Mouse (Mus musculus): Measurements from ENCODE around the gene Tead1. TPM values are rescaled to one million over a fixed set of nuclear protein-coding genes. Genes with fewer than 3 reads are reported as not detected.
A peak's percentile ranks its signal among the peaks of the same experiment; 100 is the strongest.

The Tead1 gene
- polyA plus RNA-seq (2014; fragmentation: Nextera tagmentation; extraction: Ambion mirVana): 12.3 and 14.3 TPM in 2 replicates

DNA sequence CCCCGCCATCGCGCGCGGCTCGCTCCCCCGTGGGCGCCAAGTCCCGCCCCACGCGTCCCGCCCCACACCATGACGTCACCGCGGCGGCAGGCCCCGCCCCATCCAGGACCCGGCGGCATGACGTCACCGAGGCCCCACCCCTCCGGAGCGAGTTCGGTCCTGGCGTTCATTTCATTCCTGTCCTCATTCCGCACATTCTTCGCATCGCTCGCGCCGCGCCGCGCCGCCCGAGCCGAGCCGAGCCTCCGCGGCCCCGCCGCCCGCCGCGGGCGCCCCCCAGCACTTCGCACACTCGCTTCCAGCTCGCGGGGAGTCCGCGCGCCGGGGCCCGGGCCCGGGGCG, at the start of gene Tead1:
Tead1 (plus strand) TSS at position 148 of the 342 bp plus-strand sequence.
- peak; percentile 89 for ATAC-seq (ENCODE audit: low FRiP score)
- Histone ChIP-seq H3K4me1 (ENCODE audit: control insufficient read depth, insufficient read depth, low read length) (peaks cover 17% of the 10 kb centered on the region), H3K27ac (ENCODE audit: low read depth, low read length) (peak within 1 kb of the TSS; percentile 85), H3K4me3 (ENCODE audit: low read depth, low read length) (peak within 1 kb of the TSS; percentile 93), H3K36me3 (ENCODE audit: control insufficient read depth, insufficient read depth, low read length) (no peaks in the 10 kb centered on the region), H3K9me3 (ENCODE audit: control insufficient read depth, low read length) (no peaks in the 10 kb centered on the region), H3K4me2 (peak within 1 kb of the TSS; percentile 90), H3K27me3 (ENCODE audit: control insufficient read depth, insufficient read depth, low read length) (no peaks in the 10 kb centered on the region), H3K9ac (ENCODE audit: low read length) (peak within 1 kb of the TSS; percentile 95)
- peak; percentile 99 for DNase-seq (ENCODE audit: low spot score, missing footprints)
- WGBS: under 1% methylated on average over 54 of the region's 57 CpGs

DNA sequence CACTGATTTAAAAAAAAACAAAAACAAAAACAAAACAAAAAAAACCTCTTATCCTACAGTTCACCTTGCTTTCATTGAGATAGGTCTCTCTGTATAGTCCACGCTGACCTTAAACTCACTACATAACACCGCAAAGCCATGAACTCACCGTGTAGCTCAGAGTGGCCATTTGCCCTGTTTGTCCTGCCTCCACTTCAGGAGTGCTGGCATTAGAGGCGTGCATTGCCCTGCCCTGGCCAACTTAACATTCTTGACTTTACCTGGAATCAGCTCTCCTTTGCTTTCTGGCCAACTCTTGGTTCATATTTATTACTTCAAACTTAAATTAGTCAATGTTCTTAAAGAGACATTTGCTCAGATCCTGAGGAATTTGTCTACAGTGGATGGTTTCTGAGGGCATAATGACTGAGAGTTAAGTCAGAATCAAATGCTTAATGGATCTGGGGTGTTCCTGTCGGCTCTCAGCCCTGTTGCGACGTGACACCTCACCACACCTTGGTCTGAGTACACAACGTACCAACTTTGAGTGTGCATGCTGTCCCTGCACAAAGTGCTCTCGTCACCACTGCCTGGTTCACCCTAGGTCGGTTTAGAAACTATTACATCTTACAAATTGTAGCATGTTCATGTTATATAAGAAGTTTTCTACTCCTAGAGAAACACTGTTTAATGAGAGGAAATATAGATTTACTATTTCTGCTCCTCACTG, 44.5 kb upstream of the Tead1 start:
- no peak overlapping the region for H3K4me3 ChIP-seq (ENCODE audit: low read depth, low read length)
- H3K9ac ChIP-seq (ENCODE audit: low read length): no peak overlapping the region
- H3K27ac ChIP-seq (ENCODE audit: low read depth, low read length): no peak overlapping the region
- ATAC-seq (ENCODE audit: low FRiP score): no peak
- no peak overlapping the region for H3K4me2 ChIP-seq
- no peaks in the 10 kb centered on the region for H3K36me3 ChIP-seq (ENCODE audit: control insufficient read depth, insufficient read depth, low read length)
- H3K9me3 ChIP-seq (ENCODE audit: control insufficient read depth, low read length): no peaks in the 10 kb centered on the region
- WGBS: 90% methylated on average over 10 of the region's 10 CpGs
- no peak for DNase-seq (ENCODE audit: low spot score, missing footprints)
- H3K4me1 ChIP-seq (ENCODE audit: control insufficient read depth, insufficient read depth, low read length): no peaks in the 10 kb centered on the region
- no peaks in the 10 kb centered on the region for H3K27me3 ChIP-seq (ENCODE audit: control insufficient read depth, insufficient read depth, low read length)

DNA sequence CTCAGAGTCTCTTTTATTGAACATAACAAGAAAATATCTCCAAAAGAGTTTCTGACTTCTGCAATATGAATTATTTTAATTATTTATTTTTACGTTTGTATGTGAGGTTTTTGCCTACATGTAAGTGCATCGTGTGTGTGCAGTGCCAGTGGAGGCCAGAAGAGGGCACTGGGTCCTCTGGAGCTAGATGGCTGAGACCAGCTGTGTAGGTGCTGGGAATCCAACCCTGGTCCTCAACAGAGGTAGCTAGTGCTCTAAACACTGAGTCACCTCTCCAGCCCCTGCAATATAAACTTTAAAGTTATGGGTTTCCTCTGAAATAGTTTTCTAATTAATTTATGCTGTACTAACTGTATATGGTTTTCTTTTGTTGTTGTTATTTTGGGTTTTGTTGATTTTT, 43.2 kb upstream of the Tead1 start:
- Histone ChIP-seq H3K4me3 (ENCODE audit: low read depth, low read length) (no peak overlapping the region), H3K9me3 (ENCODE audit: control insufficient read depth, low read length) (no peaks in the 10 kb centered on the region), H3K27ac (ENCODE audit: low read depth, low read length) (no peak overlapping the region), H3K9ac (ENCODE audit: low read length) (no peak overlapping the region), H3K36me3 (ENCODE audit: control insufficient read depth, insufficient read depth, low read length) (no peaks in the 10 kb centered on the region), H3K27me3 (ENCODE audit: control insufficient read depth, insufficient read depth, low read length) (no peaks in the 10 kb centered on the region), H3K4me1 (ENCODE audit: control insufficient read depth, insufficient read depth, low read length) (no peaks in the 10 kb centered on the region), H3K4me2 (no peak overlapping the region)
- 95% methylated on average over 2 of the region's 2 CpGs for WGBS
- DNase-seq (ENCODE audit: low spot score, missing footprints): no peak
- ATAC-seq (ENCODE audit: low FRiP score): no peak

DNA sequence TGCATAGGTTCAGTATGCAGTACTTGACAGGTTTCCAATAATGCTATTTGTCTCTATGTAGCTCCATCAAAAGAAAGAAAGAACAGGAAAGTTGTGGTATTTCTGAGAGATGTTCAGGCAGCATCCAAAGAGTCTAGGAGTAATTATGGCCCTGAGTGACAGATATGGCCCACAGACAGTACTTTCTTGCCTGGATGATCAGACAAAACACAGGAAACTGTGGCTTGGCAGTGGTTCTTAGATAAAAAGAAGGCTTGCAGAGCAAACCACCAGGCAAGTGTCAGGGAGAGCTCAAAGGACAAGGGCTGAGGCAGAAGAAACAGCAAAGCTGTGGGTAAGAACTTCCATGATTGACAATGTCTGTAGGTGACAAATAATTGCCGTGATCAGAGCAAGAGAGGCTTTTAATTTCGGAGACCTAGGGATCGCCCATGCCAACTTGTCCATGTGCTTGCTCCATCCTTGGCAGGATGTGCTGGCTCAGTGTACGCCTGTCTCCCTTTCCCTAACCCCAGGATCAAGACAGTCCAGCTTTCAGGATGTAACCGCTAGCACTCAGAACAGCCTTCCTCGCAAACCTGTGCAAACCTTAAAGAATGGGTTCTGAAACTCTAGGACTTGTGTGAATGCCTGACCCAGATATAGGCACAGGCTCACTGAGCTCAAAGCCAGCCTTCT, 35.1 kb upstream of the Tead1 start:
- H3K9ac ChIP-seq (ENCODE audit: low read length): no peak overlapping the region
- H3K27ac ChIP-seq (ENCODE audit: low read depth, low read length): no peak overlapping the region
- peaks cover 3% of the 10 kb centered on the region; the same call in 1 of the 2 replicates for H3K4me1 ChIP-seq (ENCODE audit: control insufficient read depth, insufficient read depth, low read length)
- ATAC-seq (ENCODE audit: low FRiP score) (no peak), DNase-seq (ENCODE audit: low spot score, missing footprints) (no peak)
- no peak overlapping the region for H3K4me3 ChIP-seq (ENCODE audit: low read depth, low read length)
- no peaks in the 10 kb centered on the region for H3K36me3 ChIP-seq (ENCODE audit: control insufficient read depth, insufficient read depth, low read length)
- no peaks in the 10 kb centered on the region for H3K27me3 ChIP-seq (ENCODE audit: control insufficient read depth, insufficient read depth, low read length)
- H3K4me2 ChIP-seq: no peak overlapping the region
- no peaks in the 10 kb centered on the region for H3K9me3 ChIP-seq (ENCODE audit: control insufficient read depth, low read length)
- WGBS: 96% methylated on average over 6 of the region's 6 CpGs

DNA sequence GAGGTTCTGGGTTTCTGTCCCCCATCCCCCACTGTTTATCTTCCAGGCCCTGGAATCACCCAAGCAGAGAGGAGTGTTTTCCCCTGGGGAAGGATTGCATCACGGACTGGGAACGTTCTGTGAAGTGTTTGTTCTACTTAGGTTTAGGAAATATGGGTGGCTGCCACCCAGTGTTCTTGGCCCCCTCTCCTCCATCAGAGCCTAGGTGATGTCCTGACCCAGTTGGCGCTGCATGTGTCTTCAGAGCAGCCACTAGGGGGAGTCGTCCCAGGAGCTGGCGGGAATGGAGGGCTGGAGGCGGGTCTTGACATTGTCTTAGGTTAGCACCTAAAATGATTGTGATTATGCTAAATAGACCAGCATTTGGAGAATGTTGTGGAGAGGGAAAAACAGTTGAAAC, 34.4 kb upstream of the Tead1 start:
- H3K4me3 ChIP-seq (ENCODE audit: low read depth, low read length): no peak overlapping the region
- no peaks in the 10 kb centered on the region for H3K9me3 ChIP-seq (ENCODE audit: control insufficient read depth, low read length)
- no peaks in the 10 kb centered on the region for H3K27me3 ChIP-seq (ENCODE audit: control insufficient read depth, insufficient read depth, low read length)
- H3K9ac ChIP-seq (ENCODE audit: low read length): no peak overlapping the region
- no peak overlapping the region for H3K4me2 ChIP-seq
- WGBS: 88% methylated on average over 6 of the region's 6 CpGs
- DNase-seq (ENCODE audit: low spot score, missing footprints) (no peak), ATAC-seq (ENCODE audit: low FRiP score) (no peak)
- peaks cover 3% of the 10 kb centered on the region; the same call in 1 of the 2 replicates for H3K4me1 ChIP-seq (ENCODE audit: control insufficient read depth, insufficient read depth, low read length)
- no peak overlapping the region for H3K27ac ChIP-seq (ENCODE audit: low read depth, low read length)
- H3K36me3 ChIP-seq (ENCODE audit: control insufficient read depth, insufficient read depth, low read length): no peaks in the 10 kb centered on the region

DNA sequence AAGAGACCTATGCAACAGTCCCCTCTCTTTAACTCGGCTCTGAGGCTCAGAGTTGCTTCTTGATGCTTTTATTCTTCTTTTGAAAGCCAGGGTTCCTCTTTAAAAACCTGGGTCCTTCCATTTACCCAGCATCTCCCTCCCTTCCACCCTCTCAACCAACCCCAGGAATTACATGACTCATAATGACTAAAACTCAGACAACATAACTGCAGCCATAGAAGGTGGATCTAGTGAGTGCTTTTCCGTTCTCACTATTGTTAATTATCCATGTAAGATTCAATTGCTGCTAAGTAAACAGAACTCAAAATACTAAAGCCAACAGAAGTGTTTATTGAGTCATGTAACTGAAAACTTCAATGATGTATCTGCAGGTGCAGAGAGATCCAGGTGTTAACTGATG, 33.4 kb upstream of the Tead1 start:
- no peak for ATAC-seq (ENCODE audit: low FRiP score)
- Histone ChIP-seq H3K4me3 (ENCODE audit: low read depth, low read length) (no peak overlapping the region), H3K9me3 (ENCODE audit: control insufficient read depth, low read length) (no peaks in the 10 kb centered on the region), H3K27ac (ENCODE audit: low read depth, low read length) (no peak overlapping the region), H3K4me1 (ENCODE audit: control insufficient read depth, insufficient read depth, low read length) (peaks cover 3% of the 10 kb centered on the region; the same call in 1 of the 2 replicates), H3K36me3 (ENCODE audit: control insufficient read depth, insufficient read depth, low read length) (no peaks in the 10 kb centered on the region), H3K9ac (ENCODE audit: low read length) (no peak overlapping the region), H3K27me3 (ENCODE audit: control insufficient read depth, insufficient read depth, low read length) (no peaks in the 10 kb centered on the region), H3K4me2 (no peak overlapping the region)
- WGBS: 74% methylated on average over 2 of the region's 2 CpGs
- DNase-seq (ENCODE audit: low spot score, missing footprints): no peak

DNA sequence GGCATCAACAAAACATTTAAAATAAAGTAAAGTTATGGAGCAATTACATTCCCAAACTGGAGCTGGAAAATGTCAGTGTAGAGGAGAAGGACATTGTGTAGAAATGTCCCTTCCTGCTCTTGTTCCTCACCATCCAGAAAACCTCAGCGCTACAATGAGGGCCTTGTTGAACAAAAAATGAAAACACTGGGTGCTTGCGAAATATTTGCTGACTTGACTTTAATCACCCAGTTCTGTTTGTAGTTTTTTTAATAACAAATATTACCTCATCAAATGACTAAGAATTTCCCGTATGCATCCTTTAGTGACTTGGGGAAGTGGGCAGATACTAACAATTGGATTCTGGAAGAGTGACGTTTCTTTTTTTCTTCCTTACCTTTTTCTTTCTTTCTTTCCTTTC, 31.7 kb upstream of the Tead1 start:
- WGBS: 94% methylated on average over 4 of the region's 4 CpGs
- H3K4me2 ChIP-seq: no peak overlapping the region
- H3K9ac ChIP-seq (ENCODE audit: low read length): no peak overlapping the region
- ATAC-seq (ENCODE audit: low FRiP score) (no peak), DNase-seq (ENCODE audit: low spot score, missing footprints) (no peak)
- no peaks in the 10 kb centered on the region for H3K4me1 ChIP-seq (ENCODE audit: control insufficient read depth, insufficient read depth, low read length)
- no peaks in the 10 kb centered on the region for H3K36me3 ChIP-seq (ENCODE audit: control insufficient read depth, insufficient read depth, low read length)
- H3K27ac ChIP-seq (ENCODE audit: low read depth, low read length): no peak overlapping the region
- no peaks in the 10 kb centered on the region for H3K9me3 ChIP-seq (ENCODE audit: control insufficient read depth, low read length)
- H3K27me3 ChIP-seq (ENCODE audit: control insufficient read depth, insufficient read depth, low read length): no peaks in the 10 kb centered on the region
- H3K4me3 ChIP-seq (ENCODE audit: low read depth, low read length): no peak overlapping the region

DNA sequence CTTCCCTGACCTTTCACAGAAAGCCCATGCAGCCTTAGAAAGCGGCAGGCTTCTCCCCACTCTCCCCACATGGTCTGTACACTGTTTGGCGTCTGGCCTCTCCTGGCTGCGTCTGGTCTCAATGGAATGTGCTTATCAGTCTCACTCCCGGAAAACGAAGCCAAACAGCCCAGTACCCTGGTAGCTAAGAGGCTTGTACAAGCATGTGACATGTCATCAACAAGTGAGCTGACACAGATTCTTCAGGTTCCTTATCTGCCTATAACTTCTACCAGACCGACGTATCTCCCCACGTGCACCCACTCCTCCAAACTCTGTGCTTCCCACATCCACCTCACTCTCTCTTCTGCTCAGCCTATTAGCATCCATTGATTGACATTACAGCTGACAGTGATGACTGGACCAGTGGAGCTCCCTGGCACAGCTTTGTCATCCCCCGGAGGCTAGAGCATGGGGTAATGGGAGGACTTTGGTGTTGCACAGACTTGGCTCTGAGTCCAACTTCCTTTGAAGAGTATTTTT, 22.9 kb upstream of the Tead1 start:
- Histone ChIP-seq H3K9ac (ENCODE audit: low read length) (no peak overlapping the region), H3K4me1 (ENCODE audit: control insufficient read depth, insufficient read depth, low read length) (no peaks in the 10 kb centered on the region), H3K4me2 (no peak overlapping the region), H3K27me3 (ENCODE audit: control insufficient read depth, insufficient read depth, low read length) (no peaks in the 10 kb centered on the region), H3K4me3 (ENCODE audit: low read depth, low read length) (no peak overlapping the region), H3K27ac (ENCODE audit: low read depth, low read length) (no peak overlapping the region), H3K36me3 (ENCODE audit: control insufficient read depth, insufficient read depth, low read length) (no peaks in the 10 kb centered on the region), H3K9me3 (ENCODE audit: control insufficient read depth, low read length) (no peaks in the 10 kb centered on the region)
- no peak for ATAC-seq (ENCODE audit: low FRiP score)
- WGBS: 65% methylated on average over 9 of the region's 9 CpGs
- peak; percentile 81 for DNase-seq (ENCODE audit: low spot score, missing footprints)

DNA sequence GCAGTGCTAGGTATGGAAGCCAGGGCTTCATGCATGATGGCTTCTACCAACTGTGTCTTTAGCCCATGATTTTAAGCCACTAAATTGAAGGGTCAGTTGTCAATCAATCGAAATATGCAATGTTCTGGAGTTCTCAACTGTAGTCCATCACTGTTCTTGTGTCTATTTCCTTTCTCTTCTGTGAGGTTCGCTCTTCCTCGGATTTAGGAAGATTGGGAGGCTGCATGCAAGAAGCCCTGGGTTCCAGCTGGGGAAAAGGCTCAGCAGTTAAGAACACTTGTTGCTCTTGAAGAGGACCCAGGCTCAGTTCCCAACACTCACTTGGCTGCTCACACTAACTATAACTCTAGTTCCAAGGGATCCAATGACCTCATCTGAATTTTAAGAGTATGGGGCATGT, 20.2 kb upstream of the Tead1 start:
- no peak overlapping the region for H3K27ac ChIP-seq (ENCODE audit: low read depth, low read length)
- H3K4me3 ChIP-seq (ENCODE audit: low read depth, low read length): no peak overlapping the region
- peak; percentile 82 for DNase-seq (ENCODE audit: low spot score, missing footprints)
- H3K36me3 ChIP-seq (ENCODE audit: control insufficient read depth, insufficient read depth, low read length): no peaks in the 10 kb centered on the region
- WGBS: 89% methylated on average over 3 of the region's 3 CpGs
- H3K9ac ChIP-seq (ENCODE audit: low read length): no peak overlapping the region
- no peak overlapping the region for H3K4me2 ChIP-seq
- no peak for ATAC-seq (ENCODE audit: low FRiP score)
- no peaks in the 10 kb centered on the region for H3K27me3 ChIP-seq (ENCODE audit: control insufficient read depth, insufficient read depth, low read length)
- peaks cover 5% of the 10 kb centered on the region for H3K4me1 ChIP-seq (ENCODE audit: control insufficient read depth, insufficient read depth, low read length)
- no peaks in the 10 kb centered on the region for H3K9me3 ChIP-seq (ENCODE audit: control insufficient read depth, low read length)

Data from midbrain, embryonic 11.5 days (tissue).